Mouse (Mus musculus): ENCODE measurements around the gene Mex3d. TPM values are rescaled to one million over a fixed set of nuclear protein-coding genes. Genes with fewer than 3 reads are reported as not detected.

Gene Mex3d
- polyA plus RNA-seq, 1 experiment: 34.9 TPM

GRCm38 (mm10) chr10:80423562-80423961, 36.1 kb upstream of the Mex3d start:
- no peaks in the 10 kb centered on the region for H3K27me3 ChIP-seq (ENCODE audit: control insufficient read depth, insufficient read depth, low read length)
- peaks cover 61% of the 10 kb centered on the region for H3K36me3 ChIP-seq (ENCODE audit: control insufficient read depth, insufficient read depth, low read length)
- DNase-seq: peak; percentile 40
- 77% methylated on average over 4 of the region's 4 CpGs for WGBS
- TF ChIP-seq CTCF (IDR thresholded peaks at IDR 0.05; ENCODE audit: borderline replicate concordance, control insufficient read depth, extremely low read depth, insufficient read depth, low read length, poor library complexity) (no peak), POLR2A (IDR thresholded peaks at IDR 0.05; ENCODE audit: control insufficient read depth, extremely low read depth, insufficient read depth, low read length, poor library complexity) (no peak)
- no peak overlapping the region for H3K4me3 ChIP-seq (ENCODE audit: control insufficient read depth, insufficient read depth, low read length)
- no peak overlapping the region for H3K27ac ChIP-seq (ENCODE audit: control insufficient read depth, insufficient read depth, low read length)
- H3K4me1 ChIP-seq (replicated peaks; ENCODE audit: control insufficient read depth, insufficient read depth, low read length): no peaks in the 10 kb centered on the region

DNA sequence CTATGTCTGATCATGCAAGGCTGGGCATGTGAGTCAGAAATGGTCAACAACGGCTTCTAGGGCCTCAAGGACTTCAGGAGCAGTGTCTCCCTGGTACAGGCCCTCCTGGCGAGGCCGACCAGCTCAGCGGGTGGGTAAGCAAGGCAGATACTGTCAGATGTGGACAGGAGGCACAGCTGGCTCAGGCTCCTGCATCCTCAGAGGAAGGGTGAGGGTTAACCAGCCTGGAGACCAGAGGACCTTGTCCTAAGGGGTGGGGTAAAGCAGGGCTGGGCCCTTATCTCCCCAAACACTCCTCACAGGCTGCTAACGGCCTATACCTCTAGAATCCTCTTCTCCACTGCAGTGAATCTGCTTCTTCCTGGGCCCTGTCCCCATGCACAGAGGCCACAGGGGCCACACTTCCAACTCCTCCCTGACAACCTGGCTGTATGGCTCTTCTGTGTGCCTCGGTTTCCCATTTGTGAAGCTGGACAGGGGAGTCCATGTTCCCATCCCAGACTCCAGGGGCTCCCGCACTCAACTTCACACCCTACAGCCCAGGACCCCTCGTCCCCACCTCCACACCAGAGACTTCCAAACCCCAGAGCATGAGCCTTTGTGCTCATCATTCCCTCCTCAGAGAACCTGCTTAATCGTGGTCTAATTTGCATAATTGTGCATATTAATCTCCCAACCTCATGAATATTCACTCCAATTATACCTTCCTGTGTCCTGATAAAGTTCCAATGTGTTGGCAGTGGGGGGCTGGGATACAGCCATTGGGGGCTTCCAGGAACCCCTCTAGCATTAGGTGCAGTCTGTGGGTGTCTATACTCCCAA, 34.4 kb upstream of the Mex3d start:
- no peaks in the 10 kb centered on the region for H3K27me3 ChIP-seq (ENCODE audit: control insufficient read depth, insufficient read depth, low read length)
- WGBS: 95% methylated on average over 9 of the region's 9 CpGs
- H3K27ac ChIP-seq (ENCODE audit: control insufficient read depth, insufficient read depth, low read length): no peak overlapping the region
- no peak overlapping the region for H3K4me3 ChIP-seq (ENCODE audit: control insufficient read depth, insufficient read depth, low read length)
- TF ChIP-seq CTCF (IDR thresholded peaks at IDR 0.05; ENCODE audit: borderline replicate concordance, control insufficient read depth, extremely low read depth, insufficient read depth, low read length, poor library complexity) (no peak), POLR2A (IDR thresholded peaks at IDR 0.05; ENCODE audit: control insufficient read depth, extremely low read depth, insufficient read depth, low read length, poor library complexity) (no peak)
- H3K4me1 ChIP-seq (replicated peaks; ENCODE audit: control insufficient read depth, insufficient read depth, low read length): no peaks in the 10 kb centered on the region
- peaks cover 68% of the 10 kb centered on the region for H3K36me3 ChIP-seq (ENCODE audit: control insufficient read depth, insufficient read depth, low read length)
- no peak for DNase-seq

- no peak overlapping the region for H3K4me3 ChIP-seq (ENCODE audit: control insufficient read depth, insufficient read depth, low read length)
- no peak overlapping the region for H3K27ac ChIP-seq (ENCODE audit: control insufficient read depth, insufficient read depth, low read length)
- TF ChIP-seq POLR2A (IDR thresholded peaks at IDR 0.05; ENCODE audit: control insufficient read depth, extremely low read depth, insufficient read depth, low read length, poor library complexity) (no peak), CTCF (IDR thresholded peaks at IDR 0.05; ENCODE audit: borderline replicate concordance, control insufficient read depth, extremely low read depth, insufficient read depth, low read length, poor library complexity) (no peak)
- no peaks in the 10 kb centered on the region for H3K4me1 ChIP-seq (replicated peaks; ENCODE audit: control insufficient read depth, insufficient read depth, low read length)
- peaks cover 66% of the 10 kb centered on the region for H3K36me3 ChIP-seq (ENCODE audit: control insufficient read depth, insufficient read depth, low read length)
- H3K27me3 ChIP-seq (ENCODE audit: control insufficient read depth, insufficient read depth, low read length): no peaks in the 10 kb centered on the region
- DNase-seq: no peak
- WGBS: 98% methylated on average over 8 of the region's 8 CpGs
Observed at GRCm38 (mm10) chr10:80421208-80421607, 33.7 kb upstream of the Mex3d start.

GRCm38 (mm10) chr10:80420729-80421128, 33.3 kb upstream of the Mex3d start:
- no peak for TF ChIP-seq CTCF (IDR thresholded peaks at IDR 0.05; ENCODE audit: borderline replicate concordance, control insufficient read depth, extremely low read depth, insufficient read depth, low read length, poor library complexity)
- TF ChIP-seq POLR2A (IDR thresholded peaks at IDR 0.05; ENCODE audit: control insufficient read depth, extremely low read depth, insufficient read depth, low read length, poor library complexity): no peak

DNA sequence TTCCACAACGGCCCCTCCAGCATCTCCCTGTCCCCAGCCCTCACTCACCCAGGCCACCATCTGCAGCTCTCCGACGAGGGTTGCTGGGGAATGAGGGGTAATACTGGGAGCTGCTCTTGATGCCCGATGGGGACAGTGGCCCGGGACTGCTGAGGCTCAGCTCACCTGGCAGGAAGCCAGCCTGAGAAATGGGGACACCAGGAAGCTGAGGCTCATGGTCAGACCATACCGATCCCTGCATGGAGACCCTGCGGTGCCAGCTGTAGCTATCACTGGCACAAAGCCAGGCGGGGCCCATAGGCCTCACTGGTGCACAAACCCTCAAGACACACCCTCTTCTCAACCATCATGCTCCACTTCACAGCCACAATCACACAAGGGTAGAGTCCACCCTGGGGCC, 32.0 kb upstream of the Mex3d start:
- DNase-seq: no peak
- H3K4me1 ChIP-seq (replicated peaks; ENCODE audit: control insufficient read depth, insufficient read depth, low read length): no peaks in the 10 kb centered on the region
- H3K36me3 ChIP-seq (ENCODE audit: control insufficient read depth, insufficient read depth, low read length): peaks cover 66% of the 10 kb centered on the region
- H3K27ac ChIP-seq (ENCODE audit: control insufficient read depth, insufficient read depth, low read length): no peak overlapping the region
- TF ChIP-seq CTCF (IDR thresholded peaks at IDR 0.05; ENCODE audit: borderline replicate concordance, control insufficient read depth, extremely low read depth, insufficient read depth, low read length, poor library complexity) (no peak), POLR2A (IDR thresholded peaks at IDR 0.05; ENCODE audit: control insufficient read depth, extremely low read depth, insufficient read depth, low read length, poor library complexity) (no peak)
- no peak overlapping the region for H3K4me3 ChIP-seq (ENCODE audit: control insufficient read depth, insufficient read depth, low read length)
- WGBS: 92% methylated on average over 8 of the region's 8 CpGs
- no peaks in the 10 kb centered on the region for H3K27me3 ChIP-seq (ENCODE audit: control insufficient read depth, insufficient read depth, low read length)

More at GRCm38 (mm10) chr10:80420729-80421128, 33.3 kb upstream of the Mex3d start:
- Histone ChIP-seq H3K4me1 (replicated peaks; ENCODE audit: control insufficient read depth, insufficient read depth, low read length) (no peaks in the 10 kb centered on the region), H3K27ac (ENCODE audit: control insufficient read depth, insufficient read depth, low read length) (no peak overlapping the region), H3K27me3 (ENCODE audit: control insufficient read depth, insufficient read depth, low read length) (no peaks in the 10 kb centered on the region), H3K4me3 (ENCODE audit: control insufficient read depth, insufficient read depth, low read length) (no peak overlapping the region), H3K36me3 (ENCODE audit: control insufficient read depth, insufficient read depth, low read length) (peaks cover 66% of the 10 kb centered on the region)
- 97% methylated on average over 10 of the region's 10 CpGs for WGBS
- no peak for DNase-seq

DNA sequence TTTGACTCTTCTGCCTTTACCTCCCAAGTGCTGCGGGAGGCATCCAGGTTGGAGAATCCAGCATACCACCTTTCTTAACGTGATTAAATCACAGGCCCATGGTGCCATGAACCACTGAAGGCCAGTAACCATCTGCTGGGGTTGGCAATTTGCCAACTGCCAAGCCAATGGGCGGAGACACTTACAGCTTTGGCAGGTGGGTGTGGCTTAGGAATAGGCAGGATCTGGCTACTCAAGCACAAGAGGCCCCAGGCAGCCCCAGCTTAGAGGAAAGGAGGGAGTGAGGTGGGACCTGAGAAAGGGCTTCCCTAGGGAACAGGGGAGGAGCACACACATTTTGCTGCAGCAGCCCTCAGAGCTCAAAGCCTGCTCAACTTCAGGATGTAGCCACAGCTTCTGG, 30.9 kb upstream of the Mex3d start:
- WGBS: 90% methylated on average over 3 of the region's 3 CpGs
- H3K27ac ChIP-seq (ENCODE audit: control insufficient read depth, insufficient read depth, low read length): no peak overlapping the region
- no peak for DNase-seq
- H3K27me3 ChIP-seq (ENCODE audit: control insufficient read depth, insufficient read depth, low read length): no peaks in the 10 kb centered on the region
- no peak overlapping the region for H3K4me3 ChIP-seq (ENCODE audit: control insufficient read depth, insufficient read depth, low read length)
- H3K36me3 ChIP-seq (ENCODE audit: control insufficient read depth, insufficient read depth, low read length): peaks cover 73% of the 10 kb centered on the region
- no peaks in the 10 kb centered on the region for H3K4me1 ChIP-seq (replicated peaks; ENCODE audit: control insufficient read depth, insufficient read depth, low read length)
- no peak for TF ChIP-seq POLR2A (IDR thresholded peaks at IDR 0.05; ENCODE audit: control insufficient read depth, extremely low read depth, insufficient read depth, low read length, poor library complexity)
- no peak for TF ChIP-seq CTCF (IDR thresholded peaks at IDR 0.05; ENCODE audit: borderline replicate concordance, control insufficient read depth, extremely low read depth, insufficient read depth, low read length, poor library complexity)
